Mouse (Mus musculus): ENCODE results near the gene Slc52a3.
"Not testable (repeated sequence)": the region's sequence is repeated elsewhere in the genome, so short reads cannot be mapped to it uniquely, and the experiment has no call there.

Gene Slc52a3

DNA sequence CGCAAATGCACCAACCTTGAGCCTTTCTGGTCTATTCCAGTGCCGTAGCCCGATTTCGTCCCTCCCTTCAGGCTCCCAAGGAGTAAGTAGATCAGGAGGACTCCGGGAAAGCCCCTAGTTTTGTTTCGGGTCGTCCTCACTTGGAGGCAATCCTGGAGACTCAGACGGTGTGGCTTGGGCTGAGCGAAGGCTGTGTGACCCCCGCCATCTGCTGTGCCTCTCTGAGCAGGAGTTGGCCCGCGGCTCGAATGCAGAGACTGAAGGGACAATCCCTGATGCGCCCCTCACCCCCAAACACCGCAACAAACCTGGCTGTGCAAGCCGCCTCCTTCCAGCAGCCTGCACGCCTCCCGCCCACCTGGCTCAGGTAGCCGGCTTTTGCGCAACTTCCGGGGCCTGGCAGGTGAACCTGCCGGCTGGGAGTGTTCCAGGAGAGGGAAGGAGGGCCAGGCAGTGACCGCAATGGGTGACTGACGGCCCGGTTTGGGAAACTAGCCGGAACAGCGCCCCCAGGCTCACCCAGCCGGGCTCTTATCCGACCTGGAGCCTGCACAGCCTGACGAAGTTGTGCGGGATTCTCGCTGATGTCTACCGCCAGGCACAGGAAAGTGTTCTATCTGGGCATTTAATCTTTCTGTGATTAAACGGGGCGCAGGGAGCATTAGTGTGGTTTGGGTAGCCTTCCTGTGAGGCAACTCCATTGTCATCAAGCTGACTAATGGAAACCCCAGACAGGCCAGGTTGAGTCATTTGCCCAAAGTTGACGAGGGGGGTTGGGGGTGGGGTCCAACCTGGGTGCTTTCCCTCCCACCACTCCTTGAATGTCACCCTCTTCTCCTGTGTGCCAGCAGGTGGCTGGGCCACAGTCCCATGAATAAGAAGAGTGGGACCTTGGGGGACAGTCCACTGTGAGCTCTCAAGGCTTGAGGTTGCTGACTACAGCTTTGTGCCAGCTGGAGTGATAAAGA, 22.4 kb upstream of the Slc52a3 start:
- peak; percentile 58 to 76 for DNase-seq (ENCODE audit: low spot score in 2 of 2)

DNA sequence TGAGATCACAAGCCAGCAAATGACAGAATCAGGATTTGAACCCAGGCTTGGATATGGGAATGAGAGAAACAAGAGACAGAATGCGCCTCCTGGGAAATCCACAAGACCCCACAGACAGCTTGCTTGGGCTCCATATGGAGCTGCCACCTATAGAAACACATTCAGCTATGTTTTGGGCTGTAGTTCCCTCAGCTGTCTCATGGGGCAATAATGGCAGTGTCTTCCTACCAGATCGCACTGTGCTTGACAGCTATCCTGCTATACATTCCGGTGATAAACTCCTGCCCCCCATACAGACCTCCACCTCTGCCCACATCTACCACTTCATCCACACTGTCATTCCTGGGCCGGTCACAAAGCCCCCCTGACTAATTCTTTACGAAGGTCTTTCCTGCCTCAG, 21.0 kb upstream of the Slc52a3 start:
- DNase-seq (ENCODE audit: low spot score in 2 of 2) = no peak

DNA sequence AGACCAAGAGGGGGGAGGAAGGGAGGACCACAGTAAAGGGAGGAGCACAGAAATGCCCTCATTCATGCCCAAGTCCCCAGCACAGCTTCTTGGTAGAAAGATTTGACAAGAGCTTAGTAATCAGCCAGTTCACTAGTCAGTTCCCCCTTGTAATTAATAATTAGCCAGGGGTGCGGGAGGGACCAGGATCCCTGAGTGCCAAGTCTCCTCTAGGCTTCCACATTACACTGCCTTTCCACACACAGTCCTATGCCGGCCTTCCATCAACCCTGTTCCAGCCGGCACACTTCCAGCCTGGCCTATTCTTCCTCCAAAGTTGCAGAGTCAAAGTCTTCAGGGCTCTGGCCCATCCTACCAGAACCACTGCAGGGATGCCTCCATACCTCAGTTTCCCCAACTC, 20.2 kb upstream of the Slc52a3 start:
- no peak for DNase-seq (ENCODE audit: low spot score in 2 of 2)

DNA sequence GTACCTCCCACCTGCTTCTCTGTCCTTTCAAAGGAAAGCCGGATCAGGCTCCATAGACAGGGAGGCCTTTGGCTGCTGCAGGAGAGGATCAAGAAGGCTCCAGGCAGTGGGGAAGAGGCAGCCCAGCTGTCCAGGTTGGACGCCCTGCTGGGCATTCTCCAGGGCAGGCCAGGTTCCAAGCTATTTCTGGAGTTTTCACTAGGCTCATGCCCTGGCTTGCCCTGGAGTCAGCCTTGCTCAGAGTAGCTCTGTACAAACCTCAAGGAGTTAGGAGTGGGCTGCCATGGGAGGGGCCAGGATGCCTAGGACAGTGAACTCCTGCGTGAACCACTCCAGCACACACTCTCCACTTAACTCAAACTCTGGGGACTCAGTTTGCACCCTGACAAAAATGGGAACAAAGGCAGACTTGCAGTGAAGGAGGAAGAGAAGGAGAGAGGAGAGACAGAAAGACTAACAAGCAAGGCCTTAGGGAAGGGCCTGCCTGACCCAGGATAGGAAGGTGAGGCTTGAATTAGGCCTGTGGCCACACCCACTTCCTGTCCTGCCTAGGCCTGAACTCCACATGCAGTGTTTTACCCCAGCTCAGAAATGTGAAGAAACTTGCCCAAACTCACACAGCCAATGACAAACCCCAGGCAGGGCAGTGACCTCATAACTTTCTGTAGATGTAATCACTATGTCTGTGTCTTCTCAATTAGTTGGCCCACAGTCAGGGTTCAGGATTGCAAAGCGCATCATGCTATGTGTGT, 18.4 kb upstream of the Slc52a3 start:
- DNase-seq (ENCODE audit: low spot score in 2 of 2) = peak in 1 of 2 experiments; percentile 40

DNA sequence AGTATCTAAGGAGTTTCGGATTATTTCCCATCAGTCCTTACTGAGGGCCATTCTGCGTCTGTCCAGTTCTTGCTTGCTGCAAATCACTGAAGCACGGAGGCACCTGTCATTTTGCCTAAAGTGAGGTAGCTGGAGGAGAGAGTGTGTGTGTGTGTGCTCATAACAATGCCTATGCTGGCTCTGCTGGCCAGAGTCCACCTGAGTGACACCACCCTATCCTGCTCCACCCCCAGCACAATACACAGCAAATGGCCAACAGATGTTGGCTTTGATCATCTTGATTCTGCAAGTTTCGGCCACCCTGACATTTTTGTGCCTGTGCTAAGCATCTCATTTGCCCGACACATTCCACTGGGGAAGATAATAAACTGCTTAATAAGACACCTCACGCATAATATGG, 17.8 kb upstream of the Slc52a3 start:
- DNase-seq (ENCODE audit: low spot score in 2 of 2) = no peak

DNA sequence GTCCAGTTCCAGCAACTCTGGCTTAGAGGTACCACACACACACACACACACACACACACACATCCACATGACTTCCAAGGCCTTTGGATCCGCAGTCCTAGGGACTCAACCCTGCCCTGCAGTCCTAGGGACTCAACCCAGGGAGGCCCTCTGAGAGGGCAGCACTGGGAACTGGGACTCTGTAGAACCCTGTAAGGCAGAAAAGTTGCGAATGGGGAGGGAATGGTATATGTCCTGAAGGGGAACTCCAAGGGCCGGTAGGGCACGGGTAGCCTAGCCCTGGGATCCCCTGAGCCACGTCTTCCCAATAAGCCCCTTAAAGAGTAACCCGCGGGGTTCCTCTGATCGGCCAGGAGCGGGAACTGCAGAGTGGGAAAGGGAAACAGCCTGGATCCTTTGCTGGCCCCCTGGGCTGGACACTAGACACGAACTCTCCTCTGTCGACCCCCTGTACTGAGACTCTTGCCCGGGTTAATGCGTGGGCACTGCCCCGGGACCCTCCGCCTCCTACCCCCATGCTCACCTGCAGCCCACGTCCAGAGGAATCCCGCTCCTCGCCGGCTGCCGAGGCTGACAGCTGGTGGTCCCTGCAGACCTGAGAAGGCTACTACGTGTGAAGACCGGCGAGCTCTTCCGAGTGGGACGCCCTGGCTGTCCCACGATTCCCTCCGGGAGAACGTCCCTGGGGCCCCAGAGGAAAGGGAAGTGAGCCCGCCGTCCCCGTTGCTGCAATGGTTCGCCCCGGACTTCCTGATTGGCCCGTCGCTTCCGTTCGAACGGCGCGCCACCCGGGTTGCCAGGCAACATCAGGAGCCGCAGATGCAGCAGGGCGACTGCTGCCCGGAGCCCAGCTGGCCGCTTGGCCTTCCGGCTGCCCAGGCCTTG, 16.6 kb upstream of the Slc52a3 start, which contains the start of gene Fam110a:
TSS of gene Fam110a (minus strand) at position 750 of the 885 bp plus-strand sequence.
- DNase-seq (ENCODE audit: low spot score in 2 of 2) = peak; percentile 90 to 93

DNA sequence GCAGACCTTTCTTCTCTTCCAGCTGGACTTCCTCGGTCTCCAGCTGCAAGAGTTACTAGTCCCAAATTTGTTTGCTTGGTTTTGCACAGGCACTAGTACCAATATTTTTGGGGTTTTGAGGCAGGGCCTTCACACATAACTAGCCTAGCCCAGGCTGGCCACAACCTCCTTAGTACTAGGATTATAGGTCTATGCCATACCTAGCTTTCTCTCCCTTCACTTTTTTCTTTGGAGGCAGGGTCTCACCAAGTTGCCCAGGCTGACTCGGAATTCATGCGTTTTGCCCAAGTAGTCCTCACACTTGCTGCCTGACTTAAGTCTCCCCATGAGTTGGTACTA, 16.0 kb upstream of the Slc52a3 start:
- no peak for DNase-seq (ENCODE audit: low spot score in 2 of 2)

DNA sequence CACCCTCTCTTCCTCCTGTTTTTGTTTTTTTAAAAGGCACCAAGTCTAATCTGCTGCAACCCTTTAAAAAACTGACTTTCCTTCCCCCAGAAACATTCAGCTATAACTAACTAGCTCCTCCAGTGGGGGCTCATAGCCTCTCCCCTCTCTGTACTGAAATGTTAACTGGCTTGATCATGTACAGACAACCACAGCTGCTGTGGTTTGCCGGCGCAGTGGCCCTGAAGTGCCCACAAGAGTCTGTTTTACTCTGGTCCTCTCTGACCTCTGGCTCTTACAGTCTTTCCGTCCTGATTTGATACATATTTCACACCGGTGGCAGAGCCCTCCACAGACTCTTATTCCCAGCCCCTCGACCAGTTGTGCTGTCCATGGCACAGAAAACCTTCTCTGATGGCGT, 15.0 kb upstream of the Slc52a3 start:
- no peak for DNase-seq (ENCODE audit: low spot score in 2 of 2)

DNA sequence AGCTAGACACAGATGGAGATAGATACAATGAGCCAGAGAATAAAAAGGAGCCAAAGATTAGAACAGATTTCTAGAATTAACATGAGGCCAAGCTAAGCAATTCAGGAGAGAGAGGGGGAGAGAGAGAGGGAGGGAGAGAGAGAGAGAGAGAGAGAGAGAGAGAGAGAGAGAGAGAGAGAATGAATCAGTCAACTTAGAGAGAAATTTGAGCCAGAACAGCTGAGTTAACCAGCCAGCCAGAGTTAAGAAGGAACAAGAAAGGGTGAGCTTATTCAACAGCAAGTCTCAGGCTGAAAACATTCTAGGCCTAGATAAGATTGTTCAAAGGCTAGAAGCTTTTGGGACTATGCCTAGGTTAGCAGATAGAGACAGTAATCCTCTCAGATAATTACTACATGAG, 13.8 kb upstream of the Slc52a3 start:
- DNase-seq (ENCODE audit: low spot score in 2 of 2) = no peak

DNA sequence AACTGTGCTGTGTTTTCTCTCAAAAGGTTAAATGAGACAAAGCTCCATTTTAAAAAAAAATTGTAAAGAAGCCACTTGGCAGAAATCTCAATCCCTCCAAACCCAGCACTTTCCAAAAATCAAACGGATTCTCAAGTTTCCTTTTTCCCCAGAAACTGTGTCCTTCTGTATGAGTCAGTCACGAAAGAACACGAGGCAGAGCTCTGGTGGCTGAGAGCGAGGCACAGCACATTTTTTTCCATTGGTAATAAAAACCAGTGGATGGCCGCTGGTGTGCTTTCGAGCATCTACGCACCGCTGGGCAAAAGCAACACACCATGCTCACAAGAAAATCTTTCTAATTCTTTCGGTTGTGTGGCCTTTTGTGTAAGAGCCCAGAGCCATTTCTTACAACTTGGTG, 12.3 kb upstream of the Slc52a3 start:
- no peak for DNase-seq (ENCODE audit: low spot score in 2 of 2)

DNA sequence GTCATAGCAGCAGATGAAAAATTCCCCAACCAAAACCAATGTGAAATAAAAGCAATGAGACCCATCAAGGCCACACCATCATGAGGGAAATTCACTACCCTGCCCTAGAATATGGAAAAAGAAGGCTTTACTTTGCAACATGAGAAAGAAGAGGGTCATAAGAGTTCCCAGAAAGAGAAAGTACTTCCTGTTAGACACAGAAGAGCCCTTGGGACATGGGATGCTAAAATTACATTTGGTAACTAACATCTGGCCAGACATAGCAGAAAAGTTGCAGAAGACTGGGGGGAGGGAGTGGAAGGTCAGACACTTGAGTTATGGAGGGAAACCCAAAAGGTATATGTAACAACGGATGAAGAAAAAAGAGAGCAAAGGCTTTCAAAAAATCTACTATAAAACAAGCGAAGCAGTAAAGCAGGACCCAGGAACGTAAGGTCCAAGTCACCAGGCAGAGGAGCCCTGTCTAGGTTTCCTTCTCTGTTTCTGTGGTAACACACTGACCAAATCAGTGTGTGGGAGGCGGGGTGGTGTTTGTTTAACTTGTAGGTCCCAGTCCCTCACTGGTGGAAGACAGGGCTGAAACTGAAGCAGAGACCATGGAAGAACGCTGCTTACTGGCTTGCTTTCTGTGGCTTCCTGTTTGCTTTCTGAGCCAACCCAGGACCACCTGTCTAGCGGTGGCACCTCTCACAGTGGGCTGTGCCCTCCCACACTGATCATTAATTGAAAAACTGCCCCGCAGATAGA, 10.7 kb upstream of the Slc52a3 start:
- no peak for DNase-seq (ENCODE audit: low spot score in 2 of 2)

DNA sequence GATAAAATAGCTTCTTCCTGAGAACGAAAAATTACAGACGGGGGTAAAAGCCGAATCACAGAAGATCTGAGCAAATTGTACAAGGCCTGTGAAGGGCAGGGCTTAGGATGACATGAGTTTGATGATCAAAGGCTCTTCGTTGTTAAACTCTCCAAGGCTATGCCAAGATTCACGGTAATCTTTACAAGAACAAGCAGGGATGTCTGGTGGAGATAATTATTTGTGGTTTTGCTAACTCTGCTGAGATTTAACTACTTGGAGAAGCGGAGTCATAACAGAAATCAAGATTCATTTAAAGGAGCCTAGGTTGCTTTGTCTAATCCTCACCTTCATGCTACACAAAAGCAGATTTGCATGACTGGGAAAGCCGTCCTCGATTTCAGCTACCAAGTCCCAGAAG, 9.4 kb upstream of the Slc52a3 start:
- DNase-seq (ENCODE audit: low spot score in 2 of 2) = no peak

DNA sequence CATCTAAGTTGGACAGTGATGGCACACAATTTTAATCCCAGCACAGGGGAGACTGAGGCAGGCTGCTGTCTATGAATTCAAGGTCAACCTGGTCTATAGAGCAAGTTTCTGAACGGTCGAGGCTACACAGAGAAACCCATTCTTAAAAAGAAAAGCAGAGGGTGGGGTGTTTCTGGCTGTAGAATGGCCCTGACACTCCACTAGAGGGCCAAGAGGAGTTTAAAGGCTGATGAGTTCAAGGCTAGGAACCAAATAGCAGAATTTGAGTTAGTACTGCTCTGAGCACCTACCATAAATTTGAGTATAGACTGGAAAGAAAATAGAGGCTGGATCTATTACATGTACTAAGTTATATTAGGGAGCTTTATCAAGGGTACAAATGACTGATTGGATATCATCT, 7.3 kb upstream of the Slc52a3 start:
- no peak for DNase-seq (ENCODE audit: low spot score in 2 of 2)

DNA sequence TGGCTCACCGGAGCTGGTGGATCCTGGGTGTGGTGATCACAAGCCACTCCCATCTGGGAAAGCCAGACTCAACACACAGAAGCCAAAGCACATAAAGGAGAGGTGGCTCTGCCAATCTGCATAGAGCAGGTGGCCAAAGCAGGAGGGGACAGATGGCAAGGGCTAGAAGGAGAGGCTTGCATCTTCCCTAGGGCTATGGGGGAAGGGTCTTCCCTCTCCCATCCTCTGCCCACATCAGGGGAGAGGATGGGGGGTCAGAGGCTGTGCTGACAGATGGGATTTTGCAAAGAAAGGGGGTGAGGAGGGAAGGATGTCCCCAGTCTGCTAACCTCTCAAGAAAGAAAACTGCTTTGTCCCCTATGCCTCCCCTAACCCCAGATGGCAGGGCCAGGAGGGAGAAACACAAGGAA, 5.3 kb upstream of the Slc52a3 start:
- DNase-seq (ENCODE audit: low spot score in 2 of 2) = no peak

DNA sequence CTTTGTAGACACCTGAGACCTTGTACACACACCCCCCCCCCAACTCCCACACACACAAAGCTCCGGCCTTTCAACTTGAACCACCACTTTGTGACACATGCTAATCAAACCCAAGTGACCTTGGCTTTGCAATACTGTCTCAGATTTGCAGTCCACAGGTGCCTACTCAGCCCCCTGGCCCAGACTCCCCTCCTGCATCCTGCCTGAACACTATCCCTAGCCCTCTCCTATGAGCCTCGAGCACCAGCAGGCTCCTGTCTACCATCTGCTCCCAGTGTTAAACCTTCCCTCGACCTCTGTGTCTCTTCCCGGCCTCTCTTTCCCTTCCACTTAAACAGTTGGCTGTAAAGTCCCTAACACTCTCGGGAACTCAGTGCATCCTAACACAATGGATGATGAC, 4.9 kb upstream of the Slc52a3 start:
- no peak for DNase-seq (ENCODE audit: low spot score in 2 of 2)

DNA sequence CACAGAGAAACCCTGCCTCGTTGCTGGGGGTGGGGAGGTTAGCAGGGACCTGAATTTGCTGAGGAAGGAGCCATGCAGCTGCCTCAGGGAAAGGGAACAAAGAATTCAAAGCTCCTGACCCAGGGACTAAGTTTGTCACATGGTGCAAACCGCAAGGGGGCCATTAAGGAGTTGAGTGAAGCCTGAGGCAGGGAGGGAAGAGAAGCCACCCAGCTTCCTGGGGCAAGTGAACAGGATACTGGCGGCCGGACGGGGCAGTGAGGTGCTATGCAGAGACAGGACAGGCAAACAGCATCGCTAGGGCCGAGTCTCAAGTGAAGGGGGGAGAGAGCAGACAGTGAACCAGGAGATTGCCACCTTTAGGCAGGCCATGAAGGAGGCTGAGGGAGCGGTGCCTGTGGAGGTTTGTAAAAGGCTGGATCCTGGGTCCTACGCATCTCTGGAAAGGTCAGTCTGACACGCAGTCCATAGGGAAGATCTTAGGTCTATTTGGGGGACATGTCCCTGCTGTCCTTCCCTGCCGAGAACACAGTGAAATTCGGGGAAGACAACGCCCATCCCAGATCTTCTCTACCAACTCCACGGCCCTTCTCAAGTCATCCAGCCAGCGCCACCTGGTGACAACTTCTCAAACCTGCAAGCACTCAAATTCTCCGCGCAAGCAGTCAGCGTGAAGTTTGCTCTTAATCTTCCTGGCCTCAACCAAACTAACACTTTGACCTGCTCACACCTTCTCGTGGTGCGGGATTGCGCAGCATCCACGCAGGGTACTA, 1.8 kb upstream of the Slc52a3 start:
- DNase-seq (ENCODE audit: low spot score in 2 of 2) = peak; percentile 70 to 86

DNA sequence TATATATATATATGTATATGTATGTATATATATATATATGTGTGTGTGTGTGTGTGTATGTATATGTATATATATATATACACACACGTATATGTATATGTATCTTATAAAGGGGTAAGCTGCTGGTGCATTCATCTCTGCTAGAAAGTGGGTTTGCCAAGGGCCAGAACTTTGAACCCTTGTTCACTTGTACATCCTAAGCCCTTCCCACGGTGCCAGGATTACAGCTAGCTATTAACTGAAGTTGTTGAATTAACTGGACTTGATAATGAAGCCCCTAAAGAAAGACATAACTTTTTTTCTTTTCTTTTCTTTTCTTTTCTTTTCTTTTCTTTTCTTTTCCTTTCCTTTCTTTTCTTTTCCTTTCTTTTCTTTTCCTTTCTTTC, 872 bp downstream of the Slc52a3 start:
- DNase-seq (ENCODE audit: low spot score in 2 of 2) = not testable (repeated sequence)

DNA sequence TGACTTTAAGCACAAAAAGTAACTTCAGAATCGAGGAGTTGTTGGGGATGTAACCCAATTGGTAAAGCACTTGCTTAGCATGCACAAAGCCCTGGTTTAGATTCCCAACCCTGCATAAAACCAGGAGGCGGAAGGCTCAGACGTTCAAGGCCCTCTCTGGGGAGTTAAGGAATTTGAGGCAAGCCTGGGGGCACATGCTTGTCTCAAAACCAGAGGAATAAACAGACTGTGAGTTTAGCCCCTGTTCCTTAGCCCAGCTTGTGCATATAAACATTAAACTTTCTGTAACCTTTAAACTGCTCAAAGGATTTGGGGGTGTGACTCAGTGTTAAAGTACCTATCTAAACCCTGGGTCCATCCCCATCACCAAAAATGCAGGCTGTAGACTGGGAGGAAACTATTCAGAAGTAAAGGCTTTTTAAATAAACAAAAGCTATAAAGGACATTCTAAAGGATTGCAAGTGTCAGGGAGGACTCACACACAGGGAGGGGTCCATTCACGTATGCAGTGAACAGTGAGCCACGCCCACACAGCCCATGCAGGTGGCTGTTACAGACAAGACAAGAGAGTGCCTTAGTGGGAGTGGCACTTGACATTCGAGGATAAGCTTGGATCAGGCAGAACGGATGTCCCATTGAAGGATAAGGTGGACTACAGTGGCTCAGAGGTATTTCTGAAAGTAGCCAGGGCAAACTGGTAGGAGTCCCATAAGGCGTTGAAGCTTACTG, 1.6 kb downstream of the Slc52a3 start:
- no peak for DNase-seq (ENCODE audit: low spot score in 2 of 2)

DNA sequence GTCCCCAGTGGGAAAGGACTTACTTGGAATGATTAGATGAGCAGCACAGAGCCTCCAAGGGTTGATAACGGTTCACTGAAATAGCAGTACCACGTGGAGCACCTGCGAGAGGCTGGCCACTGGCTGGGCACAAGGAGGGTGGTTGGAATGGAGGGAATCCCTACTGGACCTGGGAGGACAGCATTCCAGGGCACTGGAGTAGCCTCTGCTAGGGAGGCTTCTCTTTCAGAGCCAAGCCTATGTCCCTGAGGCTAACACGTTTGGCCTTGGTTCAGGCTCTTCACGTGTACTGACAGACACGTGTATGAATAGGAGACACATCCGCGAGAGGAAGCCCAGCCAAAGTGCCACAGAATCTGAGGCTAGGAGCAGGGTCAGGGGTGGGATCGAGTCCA, 2.2 kb downstream of the Slc52a3 start:
- DNase-seq (ENCODE audit: low spot score in 2 of 2) = no peak

DNA sequence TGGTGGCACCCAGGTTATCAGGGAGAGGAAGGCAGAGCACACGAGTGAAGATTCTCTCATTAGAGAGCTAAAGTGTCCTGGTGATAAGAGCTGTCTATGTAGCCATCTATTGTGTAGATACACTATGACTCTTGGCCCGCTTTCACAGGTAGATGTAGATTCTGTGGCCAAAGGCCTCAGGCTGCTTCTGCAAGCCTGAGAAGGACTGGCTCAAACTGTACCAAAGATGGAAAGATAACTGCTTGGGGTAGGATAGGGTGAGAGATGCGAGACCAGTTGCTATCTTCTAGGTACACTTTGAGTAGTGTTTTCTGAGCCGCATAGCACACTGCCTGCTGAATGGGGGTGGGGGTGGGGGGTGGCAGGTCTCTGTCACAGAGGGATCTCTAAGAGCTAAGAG, 2.6 kb downstream of the Slc52a3 start:
- no peak for DNase-seq (ENCODE audit: low spot score in 2 of 2)

All from urinary bladder, postnatal 4 days (tissue).